8 mouse cellular contexts compared by ENCODE assay signal in genomic region chr13:38037811-38038210, GRCm38 (mm10). TPM values are rescaled to one million over a fixed set of nuclear protein-coding genes. Genes with fewer than 3 reads are reported as not detected.
A peak's percentile ranks its signal among the peaks of the same experiment; 100 is the strongest.
DNase-seq lines count a peak whose midpoint lies in the region; ATAC-seq and TF ChIP-seq lines count a peak whose summit lies in the region.

No protein-coding gene starts in this region.

- peak overlapping the region; percentile 40 for H3K4me3 ChIP-seq in cortical plate, adult 2 months (ENCODE audit: insufficient read depth, low read length)
- peak overlapping the region; percentile 72 for H3K4me3 ChIP-seq in hindbrain, embryonic 14.5 days (replicated peaks; ENCODE audit: low read length)
- H3K4me3 ChIP-seq in liver, embryonic 16.5 days (ENCODE audit: low read depth, low read length) = peak overlapping the region; percentile 89
- H3K4me3 ChIP-seq in stomach, embryonic 15.5 days (replicated peaks) = peak overlapping the region; percentile 81

- peaks cover 4% of the 10 kb centered on the region; the same call in 1 of the 2 replicates for H3K4me1 ChIP-seq in cortical plate, adult 2 months (ENCODE audit: control insufficient read depth, insufficient read depth, low read length)
- H3K4me1 ChIP-seq in hindbrain, embryonic 14.5 days (replicated peaks; ENCODE audit: control insufficient read depth, insufficient read depth, low read length) = peaks cover 21% of the 10 kb centered on the region
- H3K4me1 ChIP-seq in liver, embryonic 16.5 days (ENCODE audit: control insufficient read depth, low read depth, low read length) = peaks cover 27% of the 10 kb centered on the region
- peaks cover 13% of the 10 kb centered on the region; the same call in 1 of the 2 replicates for H3K4me1 ChIP-seq in stomach, embryonic 15.5 days

- WGBS in hindbrain, embryonic 14.5 days = 56% methylated on average over 12 of the region's 12 CpGs
- 13% methylated on average over 12 of the region's 12 CpGs for WGBS in liver, embryonic 16.5 days (ENCODE audit: insufficient replicate concordance)
- 34% methylated on average over 12 of the region's 12 CpGs for WGBS in stomach, embryonic 15.5 days

- DNase-seq in 3T3-L1 (ENCODE audit: low read depth, low spot score) = peak; percentile 75
- peak; percentile 69 for DNase-seq in CD4-positive, CD25-positive, alpha-beta regulatory T cell, adult 2 months (ENCODE audit: low read depth, low spot score)
- no peak for DNase-seq in hindbrain, embryonic 14.5 days (ENCODE audit: low spot score)
- DNase-seq in retina, embryonic 14.5 days (ENCODE audit: low spot score) = no peak
- no peak for DNase-seq in right cerebral cortex, postnatal 4 days

- peaks cover 34% of the 10 kb centered on the region for H3K36me3 ChIP-seq in hindbrain, embryonic 14.5 days (replicated peaks; ENCODE audit: control insufficient read depth, insufficient read depth)
- peaks cover 12% of the 10 kb centered on the region for H3K36me3 ChIP-seq in liver, embryonic 16.5 days (ENCODE audit: control insufficient read depth, insufficient read depth)
- peaks cover 19% of the 10 kb centered on the region; the same call in 1 of the 2 replicates for H3K36me3 ChIP-seq in stomach, embryonic 15.5 days

- H3K4me2 ChIP-seq in hindbrain, embryonic 14.5 days (replicated peaks) = peak overlapping the region; percentile 91
- peak overlapping the region; percentile 95 for H3K4me2 ChIP-seq in liver, embryonic 16.5 days (ENCODE audit: low read depth, low read length)
- peak overlapping the region; percentile 87 for H3K4me2 ChIP-seq in stomach, embryonic 15.5 days

- no peaks in the 10 kb centered on the region for H3K9me3 ChIP-seq in hindbrain, embryonic 14.5 days (ENCODE audit: control insufficient read depth, low read length)
- H3K9me3 ChIP-seq in liver, embryonic 16.5 days (replicated peaks; ENCODE audit: control insufficient read depth, low read length) = no peaks in the 10 kb centered on the region
- no peaks in the 10 kb centered on the region for H3K9me3 ChIP-seq in stomach, embryonic 15.5 days

- no peak for TF ChIP-seq CTCF in cortical plate, adult 2 months (IDR thresholded peaks at IDR 0.05; ENCODE audit: extremely low read depth, insufficient read depth, low read length)

- H3K9ac ChIP-seq in hindbrain, embryonic 14.5 days = peak overlapping the region; percentile 81
- peak overlapping the region; percentile 86 for H3K9ac ChIP-seq in liver, embryonic 16.5 days (ENCODE audit: low read depth, low read length)
- H3K9ac ChIP-seq in stomach, embryonic 15.5 days = peak overlapping the region; percentile 56

- no peak for TF ChIP-seq POLR2A in cortical plate, adult 2 months (IDR thresholded peaks at IDR 0.05; ENCODE audit: extremely low read depth, insufficient read depth, low read length)

- no peak for ATAC-seq in hindbrain, embryonic 14.5 days (ENCODE audit: low FRiP score)
- ATAC-seq in liver, embryonic 16.5 days (ENCODE audit: low read depth) = no peak
- ATAC-seq in stomach, embryonic 15.5 days (ENCODE audit: insufficient read depth, low FRiP score, low read depth) = no peak

- H3K27me3 ChIP-seq in hindbrain, embryonic 14.5 days (ENCODE audit: control insufficient read depth, insufficient read depth, low read length) = no peaks in the 10 kb centered on the region
- no peaks in the 10 kb centered on the region for H3K27me3 ChIP-seq in liver, embryonic 16.5 days (ENCODE audit: control insufficient read depth, insufficient read depth, low read depth, low read length)
- no peaks in the 10 kb centered on the region for H3K27me3 ChIP-seq in stomach, embryonic 15.5 days (replicated peaks)

- H3K27ac ChIP-seq in cortical plate, adult 2 months (ENCODE audit: insufficient read depth, low read length) = no peak overlapping the region
- H3K27ac ChIP-seq in hindbrain, embryonic 14.5 days = no peak overlapping the region
- no peak overlapping the region for H3K27ac ChIP-seq in liver, embryonic 16.5 days (ENCODE audit: low read length)
- 0 out of 2 replicates have a peak overlapping the region, but pooled peaks have one; percentile 84 for H3K27ac ChIP-seq in stomach, embryonic 15.5 days

RNA-seq across cellular contexts. Expression of gene Cage1, which starts 0.9 kb away (rescaled TPM):
- 2.2 and 2.5 TPM in 2 replicates for polyA plus RNA-seq in cortical plate, adult 2 months (2012; rRNA removed)
- 2.4 and 3.4 TPM in 2 replicates for polyA plus RNA-seq in hindbrain, embryonic 14.5 days (2014; fragmentation: Nextera tagmentation; extraction: Ambion mirVana)
- 0.25 and 0.40 TPM in 2 replicates for polyA plus RNA-seq in liver, embryonic 16.5 days (2015; fragmentation: Nextera tagmentation; extraction: Ambion mirVana)
- 0.98 and 1.2 TPM in 2 replicates for polyA plus RNA-seq in stomach, embryonic 15.5 days (2015; fragmentation: Nextera tagmentation; extraction: Ambion mirVana)

RNA-seq across cellular contexts. Expression of gene Riok1, which starts 1.0 kb away (rescaled TPM):
- 26.3 and 33.7 TPM in 2 replicates for polyA plus RNA-seq in cortical plate, adult 2 months (2012; rRNA removed)
- 40.1 and 44.0 TPM in 2 replicates for polyA plus RNA-seq in hindbrain, embryonic 14.5 days (2014; fragmentation: Nextera tagmentation; extraction: Ambion mirVana)
- 18.1 and 18.8 TPM in 2 replicates for polyA plus RNA-seq in liver, embryonic 16.5 days (2015; fragmentation: Nextera tagmentation; extraction: Ambion mirVana)
- 48.1 and 51.1 TPM in 2 replicates for polyA plus RNA-seq in stomach, embryonic 15.5 days (2015; fragmentation: Nextera tagmentation; extraction: Ambion mirVana)

RNA-seq across cellular contexts. Expression of gene Ssr1, which starts 43.8 kb away (rescaled TPM):
- polyA plus RNA-seq in cortical plate, adult 2 months (2012; rRNA removed) = 28.0 and 28.2 TPM in 2 replicates
- 67.8 and 74.8 TPM in 2 replicates for polyA plus RNA-seq in hindbrain, embryonic 14.5 days (2014; fragmentation: Nextera tagmentation; extraction: Ambion mirVana)
- polyA plus RNA-seq in liver, embryonic 16.5 days (2015; fragmentation: Nextera tagmentation; extraction: Ambion mirVana) = 67.7 and 69.3 TPM in 2 replicates
- 149 and 157 TPM in 2 replicates for polyA plus RNA-seq in stomach, embryonic 15.5 days (2015; fragmentation: Nextera tagmentation; extraction: Ambion mirVana)

Comparison
In these comparisons a context has a peak if more than half of its experiments do, and no peak if none do; other contexts are left out.
1. DNase-seq: peak in 3T3-L1 (single experiment) and CD4-positive, CD25-positive, alpha-beta regulatory T cell, adult 2 months (single experiment); none in hindbrain, embryonic 14.5 days (single experiment), retina, embryonic 14.5 days (single experiment) and right cerebral cortex, postnatal 4 days (single experiment).
2. Peak in every context shown above with its lines, with median percentiles within 50 percentile points of each other: H3K4me3 ChIP-seq, H3K4me2 ChIP-seq and H3K9ac ChIP-seq.